Mouse (Mus musculus) 3T3-L1 (cell line): ENCODE data around the gene Gbe1.
A peak's percentile ranks its signal among the peaks of the same experiment; 100 is the strongest.

ENCODE experiments used
- DNase-seq: peaks from one replicate; pipeline ENCODE4 v3.0.0-alpha.2; 2015; ENCODE audit warnings: low read depth, low spot score

Gbe1 gene

DNA sequence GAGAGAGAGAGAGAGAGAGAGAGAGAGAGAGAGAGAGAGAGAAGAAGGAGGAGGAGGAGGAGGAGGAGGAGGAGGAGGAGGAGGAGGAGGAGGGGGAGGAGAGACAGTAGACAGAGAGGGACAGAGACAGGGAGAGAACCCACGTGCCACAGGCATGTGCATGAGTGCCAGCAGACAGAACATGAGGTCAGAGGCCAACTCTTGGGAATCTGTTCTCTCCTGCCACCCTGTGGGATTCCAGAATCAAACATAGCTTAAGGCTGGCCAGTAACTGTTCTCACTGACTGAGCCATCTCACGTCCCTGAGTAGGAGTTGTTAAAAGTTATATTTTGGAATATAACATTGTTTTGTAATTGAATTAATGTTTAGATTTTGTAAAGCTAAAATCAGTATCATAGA, 39.3 kb downstream of the Gbe1 start:
- peak; percentile 84 for DNase-seq

DNA sequence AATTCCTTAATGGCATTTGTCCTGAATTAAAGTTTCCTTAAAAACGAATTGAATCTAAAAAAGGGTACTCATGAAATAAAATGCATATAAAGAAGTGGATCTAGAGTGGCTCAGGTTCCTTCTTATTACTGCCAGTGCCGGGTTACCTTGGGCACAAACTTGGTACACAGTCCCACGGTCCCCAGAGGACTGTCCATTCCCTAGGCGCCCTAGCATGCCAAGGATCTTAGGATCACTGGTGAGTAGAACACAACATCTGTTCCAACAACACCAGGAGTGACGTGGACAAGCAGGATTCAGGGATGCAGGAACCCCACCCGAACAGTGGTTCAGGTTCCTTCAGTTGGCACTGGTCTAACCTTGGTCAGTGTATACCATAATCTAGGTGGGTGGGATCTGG, 44.6 kb downstream of the Gbe1 start:
- no peak for DNase-seq

DNA sequence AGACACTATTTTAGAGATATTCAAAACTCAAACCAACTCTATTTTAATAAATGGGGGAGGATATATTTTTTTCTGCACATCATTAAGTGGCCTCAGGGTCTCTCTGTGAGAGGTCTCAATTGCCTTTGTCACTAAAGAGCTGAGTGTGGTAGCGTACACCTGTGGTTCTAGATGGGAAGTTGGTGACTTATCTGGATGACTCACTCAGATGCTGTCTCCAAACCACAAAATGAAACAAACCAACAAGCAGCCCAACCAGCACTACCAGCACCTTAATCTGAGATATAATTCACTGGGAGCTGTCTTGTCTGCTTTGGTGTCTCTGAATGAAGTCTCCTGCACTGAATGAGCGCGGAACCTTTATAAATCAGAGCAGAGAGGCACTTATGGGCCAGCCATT, 51.5 kb downstream of the Gbe1 start:
- DNase-seq, result peak; percentile 47

DNA sequence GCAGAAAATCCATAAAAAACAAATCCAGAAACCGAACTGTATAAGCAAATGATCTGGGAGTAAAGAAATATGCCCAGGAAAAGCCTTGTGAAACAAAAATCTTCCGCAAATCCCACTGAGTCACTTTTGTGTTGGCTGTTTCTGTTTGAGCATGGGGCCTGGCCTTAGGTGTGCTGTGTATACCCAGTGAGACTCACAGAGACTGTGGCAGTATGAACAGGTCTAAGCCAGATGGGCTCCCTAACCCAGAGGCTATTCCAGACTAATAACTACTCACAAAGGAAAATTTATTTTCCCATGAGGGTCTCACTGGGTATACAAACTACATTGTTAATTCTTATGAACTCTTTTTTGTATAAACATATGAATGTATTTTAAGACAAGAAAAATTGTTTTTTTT, 67.3 kb downstream of the Gbe1 start:
- no peak for DNase-seq

DNA sequence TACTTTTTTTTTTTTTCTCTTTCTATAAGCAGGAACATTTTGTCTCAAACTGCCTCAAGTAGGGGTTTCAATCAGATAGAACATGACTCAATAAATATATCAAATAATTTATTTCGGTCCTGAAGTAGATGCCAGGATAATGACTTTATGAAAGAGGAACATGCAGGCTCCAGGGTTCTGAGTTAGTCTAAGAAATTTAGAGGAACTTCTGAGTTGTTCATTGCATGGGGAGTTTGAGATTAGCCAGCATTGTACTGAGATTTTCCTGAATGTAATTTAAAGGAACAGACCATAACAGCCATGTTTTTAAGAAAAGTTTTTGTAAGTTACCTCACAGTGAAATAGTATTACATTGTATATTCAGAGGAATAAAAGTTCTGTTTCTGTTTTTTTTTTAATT, 71.7 kb downstream of the Gbe1 start:
- DNase-seq, result no peak

DNA sequence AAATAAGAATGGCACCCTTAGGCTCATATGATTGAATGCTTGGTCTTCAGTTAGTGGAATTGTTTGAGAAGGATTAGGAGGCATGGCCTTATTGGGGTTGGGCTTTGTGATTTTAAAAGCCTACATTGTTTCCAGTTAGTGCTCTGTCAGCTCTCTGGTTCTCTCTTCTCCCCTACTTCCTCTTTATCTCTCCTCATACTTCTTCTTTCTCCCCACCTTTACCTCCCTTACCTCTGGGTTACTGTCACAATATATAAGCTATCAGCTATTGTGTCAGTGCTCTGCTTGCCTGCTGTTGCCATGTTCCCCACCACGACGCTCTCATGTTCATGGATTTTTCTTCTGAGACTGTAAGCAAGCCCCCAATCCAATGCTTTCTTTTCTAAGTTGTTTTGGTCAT, 73.6 kb downstream of the Gbe1 start:
- DNase-seq, result no peak

DNA sequence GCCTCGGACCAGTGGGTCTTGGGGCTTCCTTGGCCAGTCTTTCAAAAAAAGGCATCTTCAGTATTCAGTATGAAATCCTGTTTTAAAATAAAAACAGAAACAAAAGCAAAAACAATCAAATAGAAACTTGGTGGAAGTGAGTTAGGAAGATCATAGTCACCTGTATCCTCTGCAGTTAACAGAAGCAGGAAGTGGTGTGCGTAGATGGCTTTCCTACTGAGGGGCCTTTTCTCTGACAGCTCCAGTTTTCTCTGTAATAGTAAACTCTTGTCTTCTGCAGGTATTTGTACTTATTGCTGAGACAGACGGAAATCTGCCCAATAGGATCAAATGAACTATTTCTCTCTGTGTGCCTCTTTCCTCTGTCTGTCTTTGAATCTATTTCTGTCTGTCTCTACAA, 81.5 kb downstream of the Gbe1 start:
- no peak for DNase-seq

DNA sequence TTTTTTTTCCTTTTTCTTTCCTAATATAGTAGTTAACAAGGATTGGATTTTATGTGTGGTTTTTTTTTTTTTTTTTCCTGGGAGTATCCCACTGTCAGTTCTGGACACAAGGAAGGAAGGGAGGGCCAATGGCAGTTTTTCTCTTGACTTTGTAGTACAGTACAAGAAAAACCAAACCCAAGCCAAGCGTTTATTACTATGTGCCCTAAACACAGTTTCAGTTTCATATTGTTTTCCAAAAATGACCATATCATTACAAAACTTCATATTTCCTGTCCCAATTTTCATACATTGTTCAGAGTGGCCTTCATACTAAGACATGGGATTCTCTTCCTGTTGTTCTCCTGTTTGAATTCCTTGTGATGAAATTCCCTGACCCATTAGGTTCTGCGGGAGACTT, 94.0 kb downstream of the Gbe1 start:
- peak; percentile 2 for DNase-seq

DNA sequence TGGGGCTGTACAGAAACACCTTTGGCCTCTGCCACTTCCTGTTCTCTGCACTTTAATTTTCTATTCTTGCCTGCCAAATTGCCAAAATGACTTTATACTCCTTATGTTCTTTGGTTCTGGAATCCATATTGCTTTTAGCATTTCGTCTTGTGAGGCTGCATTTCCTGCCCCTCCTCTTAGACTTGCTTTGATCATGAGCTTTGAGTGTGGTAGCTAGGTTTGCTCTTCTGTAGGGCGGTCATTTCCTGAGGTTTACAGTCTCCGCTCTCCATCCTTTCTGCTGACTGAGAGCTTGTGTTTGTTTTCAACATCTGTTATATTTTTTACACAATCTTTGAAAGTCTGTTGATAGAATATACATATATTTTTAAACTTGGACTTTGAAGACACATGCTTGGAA, 107.3 kb downstream of the Gbe1 start:
- no peak for DNase-seq

DNA sequence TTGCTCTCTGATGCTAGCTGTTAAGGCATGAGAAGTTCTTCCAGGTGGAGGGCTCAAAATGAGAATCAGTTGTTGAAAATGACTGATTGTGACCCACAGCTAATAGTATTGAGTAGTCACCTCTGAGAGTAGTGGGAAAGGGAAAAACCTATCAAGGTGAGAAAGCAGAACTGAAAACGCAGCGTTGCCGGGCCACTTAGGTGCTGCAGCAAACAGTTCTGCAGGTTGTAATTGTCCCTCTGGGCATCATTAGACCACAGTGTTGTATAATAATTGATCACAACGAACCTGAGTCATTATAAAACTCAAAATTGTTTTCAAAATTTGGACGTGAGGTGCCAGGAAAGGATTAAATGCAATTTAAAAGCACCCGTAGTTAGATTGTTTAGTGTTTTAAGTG, 135.8 kb downstream of the Gbe1 start:
- no peak for DNase-seq

DNA sequence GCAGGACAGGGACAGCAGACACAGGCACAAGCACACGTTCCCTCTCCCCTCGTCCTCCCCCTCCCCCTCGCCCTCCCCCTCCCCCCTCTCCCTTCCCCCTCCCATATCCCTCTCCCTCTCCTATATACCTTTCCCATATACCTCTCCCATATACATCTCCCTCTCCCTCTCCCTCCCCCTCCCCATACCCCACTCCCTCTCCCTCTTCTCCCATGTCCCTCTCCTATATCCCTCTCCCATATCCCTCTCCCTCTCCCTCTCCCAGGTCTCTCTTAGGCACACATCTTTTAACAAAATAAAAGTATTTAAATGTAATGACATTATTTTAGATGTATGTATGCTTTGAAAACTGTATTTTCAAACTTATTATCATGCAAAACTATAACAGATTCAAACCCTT, 161.8 kb downstream of the Gbe1 start:
- no peak for DNase-seq

DNA sequence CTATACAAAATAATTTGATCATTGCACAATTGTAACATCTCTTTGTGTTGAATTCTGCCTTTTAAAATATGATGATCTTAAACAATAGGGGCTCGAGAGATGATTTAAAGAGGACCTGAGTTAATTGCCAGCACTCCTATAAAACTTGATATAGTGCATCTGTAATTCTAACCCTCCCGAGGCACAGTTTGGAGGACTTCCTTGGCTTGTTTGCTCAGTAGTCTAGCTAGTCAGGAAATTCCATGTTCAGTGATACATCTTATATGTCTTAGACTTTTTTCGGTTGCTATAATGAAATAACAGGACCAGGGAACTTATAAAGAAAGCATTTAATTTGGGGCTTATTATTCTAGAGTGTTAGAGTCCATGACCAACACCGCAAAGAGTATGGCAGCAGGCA, 162.4 kb downstream of the Gbe1 start:
- no peak for DNase-seq

DNA sequence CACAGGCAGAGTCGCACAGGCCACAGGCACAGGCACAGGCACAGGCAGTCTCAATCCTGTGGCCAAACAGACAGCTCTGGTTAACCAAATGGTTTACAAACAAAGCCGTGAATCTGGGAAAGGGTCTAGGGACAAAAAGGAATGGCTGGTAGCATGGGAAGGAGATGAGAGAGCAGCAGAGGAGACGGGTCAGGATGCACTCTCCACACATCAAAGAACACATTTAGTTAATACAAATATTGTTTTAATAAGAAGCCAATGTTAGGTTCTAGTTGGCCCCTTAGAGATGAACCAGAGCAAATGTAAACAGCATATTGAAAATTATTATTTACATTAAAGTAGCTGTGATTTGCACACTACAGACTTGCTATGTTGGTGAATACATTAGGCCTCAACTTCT, 166.7 kb downstream of the Gbe1 start:
- DNase-seq, result no peak

DNA sequence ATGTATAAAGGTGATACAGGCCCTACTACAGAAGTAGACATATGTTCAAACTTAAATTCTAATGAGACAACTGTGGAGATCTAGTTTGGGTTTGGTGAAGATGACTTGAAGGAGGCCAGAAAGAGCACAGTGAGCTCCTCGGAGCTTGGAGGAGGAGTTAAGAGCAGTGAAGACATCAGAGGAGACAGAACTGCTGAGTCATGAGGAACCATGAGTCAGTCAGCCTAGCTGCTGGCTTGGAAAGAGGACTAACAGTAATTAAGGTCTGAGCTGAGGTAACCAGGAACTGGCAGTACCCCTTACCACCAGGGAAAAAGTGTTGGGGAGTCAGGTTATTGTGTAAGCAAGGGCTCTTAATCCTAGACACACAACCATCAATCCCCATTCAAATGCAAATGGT, 192.7 kb downstream of the Gbe1 start:
- DNase-seq, result peak; percentile 93

DNA sequence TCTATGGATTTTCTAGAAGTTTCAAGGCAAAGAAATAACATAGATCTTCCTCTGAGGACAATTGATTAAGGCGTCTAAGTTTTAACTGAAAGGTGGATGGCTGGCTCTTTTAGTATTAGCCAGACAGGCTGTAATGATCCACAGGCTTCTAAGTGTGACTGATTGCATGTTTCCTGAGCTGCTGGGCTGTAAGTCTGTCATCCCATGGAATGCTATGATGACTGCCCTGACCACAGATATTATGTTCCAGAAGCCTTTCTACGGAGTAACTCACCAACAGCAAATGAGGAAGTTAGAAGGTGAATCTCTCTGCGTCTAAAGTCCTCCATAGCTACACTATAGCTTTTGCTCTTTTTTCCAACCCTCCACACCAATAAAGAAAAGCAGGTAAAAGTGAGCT, 197.2 kb downstream of the Gbe1 start:
- DNase-seq, result no peak

DNA sequence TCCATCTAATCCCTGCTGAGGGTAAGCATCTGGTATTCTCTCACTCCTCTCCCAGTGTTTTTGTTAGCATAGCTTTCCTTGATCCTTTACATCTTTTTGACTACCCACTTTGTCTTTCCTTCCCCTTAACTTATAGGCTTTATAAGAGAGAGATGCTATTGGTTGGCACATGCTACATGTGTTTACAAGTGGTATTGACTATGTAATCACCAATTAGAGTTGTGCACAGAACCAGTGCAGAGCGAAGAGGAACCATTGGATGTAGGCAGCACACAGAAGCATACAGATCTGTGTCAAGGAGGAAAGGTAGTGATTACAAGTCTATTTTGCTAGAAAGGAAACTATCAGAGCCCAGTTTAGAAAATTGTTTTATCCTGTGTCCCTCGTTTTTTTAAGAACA, 209.1 kb downstream of the Gbe1 start:
- DNase-seq, result no peak

DNA sequence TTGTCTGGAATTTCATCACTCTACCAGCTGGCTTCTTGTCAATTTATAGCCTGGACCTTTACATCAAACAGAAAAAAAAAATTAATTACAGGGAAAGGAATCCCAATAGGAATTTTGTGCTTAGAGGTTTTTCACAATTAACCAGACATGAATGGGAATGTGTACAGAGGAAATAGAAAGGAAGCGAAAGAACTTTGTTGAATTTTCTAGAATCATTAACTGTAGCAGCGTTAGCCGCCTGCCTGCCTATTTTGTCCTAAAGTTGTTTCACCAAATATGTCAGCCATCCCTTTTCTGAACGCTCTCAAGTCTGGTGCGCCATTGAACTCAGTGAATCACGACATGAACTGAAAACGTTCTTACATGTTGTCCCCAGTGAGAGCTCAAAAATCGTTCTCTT, 209.8 kb downstream of the Gbe1 start:
- no peak for DNase-seq

DNA sequence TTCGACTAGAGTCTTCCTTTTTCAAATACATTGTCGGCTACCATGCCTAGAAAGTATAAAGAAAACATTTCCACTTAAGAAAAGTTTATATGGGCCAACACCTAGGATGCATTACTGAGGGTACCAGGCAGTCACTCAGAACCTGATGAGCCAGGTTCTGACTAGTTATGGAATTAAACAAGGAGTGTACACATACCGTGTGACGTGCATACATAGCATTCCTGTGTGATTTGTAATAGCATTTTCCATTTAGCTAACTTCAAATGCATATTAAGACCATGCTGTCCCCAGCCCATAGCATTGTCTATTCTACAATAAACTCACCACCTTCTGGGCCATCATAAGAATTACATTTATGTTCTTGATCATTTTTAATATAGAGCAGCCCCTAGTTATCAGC, 210.5 kb downstream of the Gbe1 start:
- peak; percentile 5 for DNase-seq

DNA sequence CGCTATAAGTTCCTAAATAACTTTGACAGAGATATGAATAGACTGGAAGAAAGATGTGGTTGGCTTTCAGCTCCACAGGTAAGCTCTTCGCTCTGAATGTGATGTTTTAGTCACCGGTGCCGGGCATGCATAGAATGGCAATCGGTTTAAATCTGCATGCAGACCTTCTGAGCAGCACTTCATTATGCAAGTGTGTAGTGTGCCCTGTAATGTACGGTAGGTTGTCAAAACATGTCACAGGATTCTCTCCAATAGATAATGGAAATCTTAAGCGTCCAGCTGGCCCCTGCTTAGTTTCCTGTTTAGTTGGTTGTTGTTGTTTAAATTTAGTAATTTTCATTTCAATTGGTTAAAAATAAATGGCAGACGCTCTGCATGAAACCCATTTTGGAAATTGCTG, 213.5 kb downstream of the Gbe1 start:
- DNase-seq, result no peak

DNA sequence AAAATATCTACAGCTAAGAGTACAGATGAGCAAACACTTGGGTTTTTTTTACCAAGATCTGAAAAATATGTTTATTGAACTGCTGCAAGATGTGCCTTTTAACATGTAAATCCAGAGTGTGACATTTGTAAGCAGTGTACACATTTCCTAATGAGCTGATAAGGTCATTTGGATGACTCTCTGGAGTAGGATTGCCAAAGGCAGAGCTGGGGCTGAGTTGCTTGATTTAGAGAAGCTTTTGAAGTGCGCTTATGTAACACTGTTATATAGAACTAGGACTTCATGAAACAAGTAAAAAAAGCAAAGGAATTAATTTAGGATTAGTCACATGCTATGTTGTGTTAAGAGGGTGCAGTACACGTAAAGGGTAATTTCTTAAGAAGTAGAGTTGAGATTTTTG, 221.5 kb downstream of the Gbe1 start:
- DNase-seq, result no peak

DNA sequence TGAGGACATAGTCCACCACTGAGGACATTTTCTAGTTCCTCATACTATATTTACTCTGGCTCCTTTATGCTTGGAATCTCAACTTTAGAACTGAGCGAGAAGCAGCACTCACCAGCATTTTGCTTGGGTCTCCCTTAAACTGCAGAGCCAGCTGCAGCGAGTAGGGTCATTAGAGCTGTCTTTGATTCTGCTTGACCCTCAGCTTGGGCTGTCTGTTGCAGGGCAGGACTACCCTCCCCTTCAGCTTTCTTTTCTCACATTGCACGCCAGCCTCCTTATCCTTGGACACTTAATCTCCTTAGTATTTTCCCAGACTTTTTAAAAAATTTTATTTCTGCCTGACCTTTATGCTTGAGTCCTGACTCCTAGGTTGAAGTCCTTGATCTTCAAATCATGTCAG, 237.1 kb downstream of the Gbe1 start:
- no peak for DNase-seq

DNA sequence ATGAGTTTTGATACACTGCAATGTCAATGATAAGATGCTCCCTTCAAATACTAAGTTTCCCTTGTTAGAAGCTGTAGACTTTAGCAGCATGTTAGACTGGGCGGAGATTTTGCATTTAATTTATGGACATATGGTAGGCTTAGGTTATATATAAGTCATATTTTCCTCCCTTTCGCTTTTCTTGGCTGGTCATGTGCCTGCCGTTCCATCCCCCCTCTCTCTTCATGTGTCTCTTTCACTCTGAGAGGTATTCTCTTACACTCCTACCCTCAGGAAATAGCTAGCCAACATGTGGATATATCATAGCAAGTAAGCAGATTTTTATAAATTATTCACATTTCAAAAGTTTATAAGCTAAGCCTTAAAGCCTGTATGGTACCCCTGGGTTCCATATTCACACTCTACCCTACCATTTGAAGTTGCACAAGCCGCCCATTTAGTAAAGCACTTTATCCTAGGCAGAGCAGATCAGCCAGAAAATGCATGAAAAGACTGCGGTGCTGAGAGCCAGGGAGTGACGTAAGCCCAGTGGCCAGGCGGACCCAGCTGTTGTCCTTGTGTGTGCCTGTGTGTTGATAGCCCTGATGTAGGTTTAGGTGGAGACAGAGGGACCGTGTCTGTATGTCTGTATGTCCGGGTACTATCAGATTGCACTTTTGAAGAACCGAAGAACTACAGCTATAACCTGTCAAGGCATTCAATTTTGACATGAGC, 248.0 kb downstream of the Gbe1 start:
- no peak for DNase-seq

DNA sequence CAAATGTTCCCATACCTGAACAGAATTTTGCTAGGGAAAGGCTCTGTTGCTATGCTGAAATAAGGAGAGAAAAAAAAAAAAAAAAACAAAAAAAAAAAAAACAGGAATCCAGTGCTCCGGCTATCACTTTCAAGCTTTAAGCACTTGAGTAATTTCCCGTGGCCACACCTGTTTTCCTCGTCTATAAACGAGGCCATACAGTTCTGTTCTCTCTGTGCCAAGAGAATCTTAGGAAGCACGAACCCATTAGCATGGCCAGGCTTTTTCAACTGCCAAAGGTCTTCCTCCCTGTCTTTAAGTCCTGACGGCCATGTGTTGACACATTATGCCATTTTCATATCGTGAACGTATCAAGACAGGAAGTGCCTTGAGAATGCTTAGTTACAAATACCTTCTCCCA, 248.8 kb downstream of the Gbe1 start:
- no peak for DNase-seq

DNA sequence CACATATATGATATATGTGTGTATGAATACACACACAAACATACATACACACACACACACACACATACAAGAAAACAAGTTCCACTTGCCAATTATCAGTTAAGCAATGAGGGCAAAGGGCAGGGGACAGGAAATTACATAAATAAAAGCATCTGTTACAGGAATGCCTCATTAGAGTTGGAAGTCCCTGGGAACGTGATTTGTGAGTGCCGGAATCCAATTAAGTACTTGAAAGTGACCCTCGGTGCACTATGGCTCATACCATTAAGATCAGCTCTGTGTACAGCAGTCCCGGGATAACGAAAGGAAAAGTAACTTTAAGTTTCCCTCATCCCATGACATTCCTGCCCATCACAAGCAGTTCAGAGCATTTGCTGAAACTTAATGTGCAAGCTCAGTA, 249.7 kb downstream of the Gbe1 start:
- no peak for DNase-seq
